Mouse (Mus musculus): ENCODE data around the gene Mdm2.
"Not testable (repeated sequence)": the region's sequence is repeated elsewhere in the genome, so short reads cannot be mapped to it uniquely, and the experiment has no call there.

- not testable (repeated sequence) for TF ChIP-seq CTCF (IDR thresholded peaks at IDR 0.05; ENCODE audit: control insufficient read depth, insufficient read depth, insufficient read length); MYOD1 (IDR thresholded peaks at IDR 0.05; ENCODE audit: control insufficient read depth, insufficient read length, low read depth); MAX (IDR thresholded peaks at IDR 0.05); USF1 (IDR thresholded peaks at IDR 0.05; ENCODE audit: low read depth); CEBPB (IDR thresholded peaks at IDR 0.05; ENCODE audit: low read depth)
Measured at GRCm38 (mm10) chr10:117715654-117716053, 5.1 kb upstream of the Mdm2 start.

All from C2C12 (cell line).